Mouse (Mus musculus) lung, adult 18-20 months (tissue): Measurements from ENCODE around the gene Pyroxd2.

Source experiments
- DNase-seq, 2 experiments: peaks; one replicate each; pipeline ENCODE4 v3.0.0; 2022; ENCODE audit warnings: mixed read lengths in 2 of 2

Gene Pyroxd2

DNA sequence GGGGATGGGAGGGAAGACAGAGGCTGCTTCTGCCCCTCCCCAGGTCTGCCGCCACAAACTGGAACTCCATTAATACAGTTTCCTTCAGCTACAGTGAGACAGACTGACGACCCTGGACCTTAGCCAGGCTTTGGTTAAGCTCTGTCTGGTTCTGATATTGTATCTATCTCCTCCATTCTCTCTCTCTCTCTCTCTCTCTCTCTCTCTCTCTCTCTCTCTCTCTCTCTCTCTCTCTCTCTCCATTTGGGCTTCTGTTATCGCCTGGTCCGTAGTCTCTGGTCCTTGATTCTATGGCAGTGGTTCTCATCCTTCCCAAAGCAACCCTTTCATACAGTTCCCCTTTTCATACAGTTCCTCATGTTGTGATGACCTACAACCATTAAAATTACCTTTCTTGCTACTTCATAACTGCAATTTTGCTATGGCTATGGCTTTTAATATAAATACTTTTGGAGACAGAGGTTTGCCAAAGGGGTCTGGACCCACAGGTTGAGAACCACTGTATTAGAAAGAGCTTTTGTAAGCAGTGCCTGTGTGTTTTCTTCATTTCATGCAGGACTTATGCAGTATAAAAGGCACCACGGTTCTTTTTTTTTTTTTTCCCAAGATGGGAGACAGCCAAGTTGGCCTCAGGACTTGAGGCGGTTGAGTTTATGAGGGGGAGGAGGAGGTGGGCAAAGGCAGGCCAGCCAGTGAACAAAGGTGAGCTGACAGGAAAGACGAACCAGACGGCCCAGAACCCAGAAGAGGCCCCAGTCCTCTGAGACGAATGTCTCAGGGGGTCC, 7.3 kb downstream of the Pyroxd2 start:
- DNase-seq: no peak

DNA sequence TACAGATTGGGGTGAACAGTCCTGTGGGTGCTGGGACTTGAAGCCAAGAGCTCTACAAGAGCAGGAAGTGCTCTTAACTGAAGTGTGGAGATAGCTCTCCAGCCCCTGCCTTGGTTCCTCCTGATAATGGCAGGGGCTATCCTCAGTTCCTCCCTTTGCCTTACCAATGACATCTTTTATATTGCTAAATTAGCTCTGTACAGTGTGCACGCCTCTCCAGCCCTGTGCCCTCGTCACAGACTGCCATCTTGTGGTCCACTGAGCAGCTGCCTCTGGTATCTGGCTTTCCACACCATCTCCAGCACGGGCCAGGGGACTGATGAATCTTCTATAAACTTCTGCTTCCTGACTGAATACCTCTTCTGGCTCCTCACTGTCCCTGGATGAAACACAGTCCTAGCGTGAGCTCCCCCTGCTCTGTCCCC, 8.4 kb downstream of the Pyroxd2 start:
- peak; percentile 45 to 51 for DNase-seq

- DNase-seq: no peak
Measured at GRCm38 (mm10) chr19:42743261-42743660, 9.3 kb downstream of the Pyroxd2 start.

DNA sequence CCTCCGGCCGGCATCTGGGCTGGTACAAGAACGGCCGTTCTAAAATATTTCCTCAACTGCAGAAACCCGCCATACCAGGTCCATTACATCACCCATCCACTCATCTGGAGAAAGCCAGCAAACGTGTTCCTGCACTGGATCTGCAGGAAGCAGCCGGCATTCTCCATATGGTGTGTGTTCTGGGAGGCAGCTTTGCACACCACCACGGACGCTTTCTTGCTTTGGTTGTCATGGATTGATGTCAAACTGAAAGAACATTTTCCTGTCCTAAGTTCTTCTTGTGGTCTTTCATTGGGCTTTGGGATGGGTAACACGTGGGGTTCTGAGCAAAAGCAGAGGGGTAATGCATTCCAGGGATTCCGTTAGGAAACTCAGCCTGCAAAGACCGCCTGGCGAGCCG, 10.7 kb downstream of the Pyroxd2 start:
- no peak for DNase-seq

DNA sequence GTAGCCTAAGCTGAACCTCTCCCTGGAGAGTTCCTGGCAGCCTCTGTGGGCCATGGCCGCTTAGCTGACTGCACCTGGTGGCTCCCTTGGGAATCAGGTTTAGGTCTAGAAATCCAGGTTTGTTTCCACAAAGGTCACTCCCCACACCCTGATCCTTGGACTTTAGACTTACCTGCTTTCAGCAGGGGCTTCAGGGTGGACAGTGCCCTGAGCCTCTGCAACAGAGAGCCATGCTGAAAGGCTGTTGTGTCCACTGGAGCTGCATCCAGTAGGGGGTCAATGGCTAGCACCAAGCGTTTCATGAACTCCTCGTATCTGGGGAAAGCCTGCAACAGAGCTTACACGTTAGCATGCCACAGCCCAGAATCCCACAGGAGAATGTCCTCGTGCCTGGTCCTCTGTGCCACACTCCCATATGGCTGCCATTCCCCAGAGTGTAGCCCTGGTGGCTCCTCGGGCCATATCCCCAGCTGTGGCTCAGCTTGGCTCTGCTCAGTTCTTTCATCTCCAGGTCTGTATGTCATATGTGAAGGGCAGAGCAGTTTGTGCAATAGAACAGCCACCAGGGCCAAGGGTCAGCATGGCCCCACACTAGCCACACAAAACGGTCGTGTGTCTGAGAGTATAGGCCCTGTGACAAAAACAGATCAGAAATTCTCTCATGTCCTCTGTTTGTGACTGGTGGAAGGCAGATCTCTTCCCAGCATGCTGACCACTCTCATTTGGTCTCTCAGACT, 12.2 kb downstream of the Pyroxd2 start:
- DNase-seq: no peak

DNA sequence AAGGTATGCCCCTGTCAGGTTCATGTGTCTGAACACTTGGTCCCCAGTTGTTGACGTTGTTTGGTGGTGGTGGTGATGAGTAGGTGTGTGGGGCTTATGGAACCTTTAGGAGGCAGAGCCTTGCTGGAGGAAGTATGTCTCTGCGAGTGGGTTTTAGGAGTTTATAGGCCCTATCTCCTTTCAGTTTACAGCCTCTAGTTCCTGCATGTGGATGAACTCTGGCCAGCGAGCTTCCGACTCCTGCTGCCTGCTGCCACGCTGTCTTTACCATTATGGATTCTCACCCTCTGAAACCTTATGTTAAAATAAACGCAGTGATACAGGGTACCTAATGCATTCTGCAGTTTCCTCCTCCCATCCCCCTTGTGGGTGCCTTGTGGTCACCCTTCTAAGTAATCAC, 12.8 kb downstream of the Pyroxd2 start:
- DNase-seq: no peak

DNA sequence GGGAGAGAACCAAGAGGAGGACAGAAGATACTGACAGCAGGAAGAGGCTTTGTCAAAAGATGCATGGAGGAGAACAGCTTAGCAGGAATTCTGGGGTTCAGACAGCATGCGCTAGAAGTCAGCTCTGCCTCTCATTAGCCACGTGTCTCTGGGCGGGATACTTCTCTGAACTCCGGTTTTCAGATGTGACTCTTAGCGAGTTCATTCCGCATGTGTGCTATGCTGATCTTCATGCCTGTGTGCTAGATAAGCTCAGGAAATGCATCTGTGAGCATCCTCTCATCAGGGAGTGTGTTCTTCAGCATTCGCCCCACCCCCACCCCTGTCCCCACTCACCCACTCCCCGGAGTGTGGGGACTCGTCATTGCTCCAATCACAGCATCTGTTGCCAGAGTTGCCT, 14.8 kb downstream of the Pyroxd2 start:
- DNase-seq: no peak

DNA sequence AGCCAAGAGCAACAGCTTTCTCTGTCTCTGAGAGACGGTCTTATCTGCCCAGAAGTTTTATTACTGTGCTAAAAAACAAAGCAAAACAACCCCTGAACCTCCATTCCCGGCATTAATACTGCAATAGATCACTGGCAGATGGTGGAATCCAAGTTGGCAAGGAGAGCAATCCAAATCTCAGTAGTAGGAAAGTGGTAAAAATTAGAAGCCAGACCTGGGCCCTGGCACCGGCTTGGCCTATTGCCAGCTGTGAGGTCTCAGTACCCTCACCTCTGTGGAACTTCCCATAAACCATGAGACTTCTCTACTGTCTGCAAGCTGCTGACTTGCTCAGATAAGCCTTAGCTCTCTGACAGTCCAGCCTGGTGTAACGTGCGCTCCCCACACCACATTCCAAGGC, 17.6 kb downstream of the Pyroxd2 start:
- no peak for DNase-seq

GRCm38 (mm10) chr19:42727424-42727823, 25.2 kb downstream of the Pyroxd2 start:
- no peak for DNase-seq

DNA sequence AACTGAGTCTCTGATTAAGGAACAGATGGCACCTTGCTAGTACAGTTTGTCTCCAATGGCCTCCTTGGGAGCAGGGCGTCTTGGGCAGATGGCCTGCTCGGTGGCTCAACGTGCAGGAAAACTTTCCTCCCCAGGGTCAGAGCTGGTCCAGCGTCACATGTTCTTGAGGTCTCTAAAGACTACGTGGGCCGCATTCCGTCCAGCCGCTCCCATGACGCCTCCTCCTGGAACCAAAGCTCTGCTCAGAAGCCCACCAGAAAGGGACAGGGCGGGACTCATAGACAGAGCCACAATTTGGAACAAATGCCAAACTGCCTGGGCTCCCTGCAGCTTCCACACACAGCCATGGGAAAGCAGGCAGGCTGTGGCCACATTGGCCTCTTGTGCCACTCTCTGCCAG, 25.8 kb downstream of the Pyroxd2 start:
- DNase-seq: no peak

DNA sequence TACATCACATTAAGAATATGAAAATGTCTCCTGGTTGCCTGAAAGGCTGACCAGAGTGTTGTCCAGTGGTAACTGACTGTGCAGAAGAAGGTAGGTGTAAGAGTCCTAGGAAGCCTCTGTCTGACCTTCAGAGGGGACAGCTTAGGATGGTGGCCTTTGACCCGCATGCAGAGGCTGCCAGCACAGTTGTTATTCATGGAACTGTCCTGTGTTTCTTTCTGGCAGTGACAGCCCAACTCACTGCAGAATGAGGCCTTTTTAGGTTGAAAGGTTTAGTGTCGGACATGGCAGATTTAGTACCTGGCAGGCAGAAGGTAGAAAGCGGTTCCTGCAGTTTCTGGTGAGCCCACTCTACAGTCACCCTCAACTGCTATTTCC, 26.6 kb downstream of the Pyroxd2 start:
- no peak for DNase-seq

GRCm38 (mm10) chr19:42725056-42725972, 27.3 kb downstream of the Pyroxd2 start:
- no peak for DNase-seq

- DNase-seq: no peak
Measured at GRCm38 (mm10) chr19:42723302-42723701, 29.3 kb downstream of the Pyroxd2 start.

DNA sequence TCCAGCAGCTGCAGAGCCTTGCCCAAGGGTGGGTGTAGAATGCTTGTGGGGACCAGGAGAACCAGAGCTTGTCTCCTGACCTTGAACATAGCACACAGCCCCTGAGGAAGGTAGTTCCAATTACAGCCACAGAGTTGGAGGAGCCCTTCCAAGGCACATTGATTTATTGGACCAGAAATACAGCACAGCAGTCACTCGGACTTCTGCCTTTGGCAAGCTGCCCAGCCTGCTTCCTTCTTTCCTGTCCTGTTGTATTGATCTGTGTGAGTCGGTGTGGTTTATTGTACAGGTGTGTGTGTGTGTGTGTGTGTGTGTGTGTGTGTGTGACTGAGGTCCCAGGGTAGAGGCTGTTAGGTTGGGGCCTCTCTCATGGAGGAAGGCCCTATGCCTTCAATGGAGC, 30.1 kb downstream of the Pyroxd2 start:
- DNase-seq: no peak

DNA sequence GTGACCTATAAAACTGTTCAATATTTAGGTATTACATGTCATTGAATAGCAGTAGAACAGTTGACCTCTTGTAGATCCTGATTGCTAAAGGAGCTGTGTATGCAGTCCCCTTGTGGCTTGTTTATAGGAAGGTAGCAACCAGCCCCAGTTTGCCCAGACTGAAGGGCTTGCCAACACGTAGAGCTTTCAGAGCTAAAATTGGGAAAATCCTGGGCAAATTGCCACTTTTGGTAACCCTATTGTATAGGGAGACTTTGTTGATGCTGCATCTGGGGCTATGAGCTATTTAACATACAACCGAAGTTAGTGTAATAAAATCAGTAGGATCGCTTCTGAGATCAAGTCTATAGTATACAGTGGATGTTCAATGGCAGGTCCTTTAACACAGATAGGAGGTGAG, 34.5 kb downstream of the Pyroxd2 start:
- DNase-seq: no peak

DNA sequence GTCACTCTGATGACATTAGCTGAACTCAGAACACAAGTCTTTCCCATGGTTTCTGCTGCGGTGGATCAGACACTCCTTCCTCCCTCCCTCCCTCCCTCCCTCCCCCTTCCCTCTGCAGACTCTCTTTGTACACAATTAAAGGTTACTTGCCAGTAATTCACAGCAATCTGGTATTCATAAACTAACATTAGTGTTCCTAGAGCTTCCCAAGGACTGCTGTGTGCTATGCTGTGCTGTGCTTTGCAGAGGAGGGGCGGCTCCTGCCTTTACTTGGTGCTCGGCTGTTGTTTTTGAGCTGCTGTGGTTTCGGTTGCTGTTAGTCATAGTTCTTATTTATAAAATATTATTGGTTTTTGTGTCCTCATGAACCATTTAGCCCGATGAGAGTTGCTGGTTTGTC, 34.9 kb downstream of the Pyroxd2 start:
- no peak for DNase-seq

GRCm38 (mm10) chr19:42716507-42716906, 36.1 kb downstream of the Pyroxd2 start:
- DNase-seq: no peak

GRCm38 (mm10) chr19:42713770-42714169, 38.8 kb downstream of the Pyroxd2 start:
- peak; percentile 66 to 71 for DNase-seq

DNA sequence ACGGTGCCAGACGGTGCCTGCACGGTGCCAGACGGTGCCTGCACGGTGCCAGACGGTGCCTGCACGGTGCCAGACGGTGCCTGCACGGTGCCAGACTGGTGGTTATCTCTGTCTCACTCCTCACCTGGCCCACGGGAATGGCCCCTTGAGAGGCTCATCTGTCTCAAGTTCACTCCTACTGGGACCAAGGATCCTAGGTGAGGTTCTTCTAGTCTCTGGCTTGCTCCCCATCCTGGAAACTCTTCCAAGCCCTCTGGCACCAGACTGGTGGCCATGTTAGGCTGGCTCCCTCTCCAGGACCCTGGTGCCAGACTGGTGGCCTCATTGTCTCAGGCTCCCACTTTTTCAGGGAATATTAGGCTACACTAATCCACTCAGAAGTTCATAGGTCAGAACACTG, 53.1 kb downstream of the Pyroxd2 start:
- no peak for DNase-seq

DNA sequence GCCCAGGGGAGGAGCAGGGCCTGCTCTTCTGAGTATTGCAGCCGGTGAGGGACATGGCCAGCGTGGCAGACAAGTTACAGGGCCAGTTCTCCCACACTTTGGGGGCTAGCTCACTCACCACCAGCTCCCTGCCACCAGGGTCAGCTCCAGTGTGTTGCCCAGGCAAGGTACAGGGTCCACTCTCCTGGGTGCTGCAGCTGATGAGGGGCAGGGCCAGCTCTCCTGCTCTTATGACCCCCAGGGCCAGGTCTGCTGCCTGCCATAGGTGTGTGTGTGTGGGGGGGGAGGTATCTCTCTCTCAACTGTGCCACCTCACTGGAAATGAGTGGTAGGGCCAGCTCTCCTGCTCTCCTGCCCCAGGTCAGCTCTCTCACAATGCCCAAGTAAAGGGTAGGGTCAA, 54.0 kb downstream of the Pyroxd2 start:
- no peak for DNase-seq

GRCm38 (mm10) chr19:42697336-42697735, 55.2 kb downstream of the Pyroxd2 start:
- no peak for DNase-seq

DNA sequence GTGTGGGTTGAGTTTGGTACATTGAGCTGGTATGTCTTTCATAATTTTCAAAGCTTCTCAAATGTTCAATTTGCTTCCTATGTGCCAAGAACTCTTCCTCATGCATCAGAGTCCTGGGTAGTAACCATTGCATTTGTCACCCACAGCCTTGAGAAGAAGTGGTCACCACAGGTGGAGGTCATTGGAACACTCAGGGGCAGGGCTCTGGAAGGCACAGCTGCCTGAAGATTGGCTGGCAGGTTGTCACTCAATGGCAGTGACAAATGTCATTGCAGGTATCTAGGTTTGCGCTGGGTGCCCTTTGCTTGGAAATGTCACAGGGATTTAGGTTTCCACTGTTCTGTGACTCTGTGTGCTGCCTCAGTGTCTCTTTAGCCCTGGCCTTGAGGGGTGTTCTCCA, 62.3 kb downstream of the Pyroxd2 start:
- DNase-seq: no peak

DNA sequence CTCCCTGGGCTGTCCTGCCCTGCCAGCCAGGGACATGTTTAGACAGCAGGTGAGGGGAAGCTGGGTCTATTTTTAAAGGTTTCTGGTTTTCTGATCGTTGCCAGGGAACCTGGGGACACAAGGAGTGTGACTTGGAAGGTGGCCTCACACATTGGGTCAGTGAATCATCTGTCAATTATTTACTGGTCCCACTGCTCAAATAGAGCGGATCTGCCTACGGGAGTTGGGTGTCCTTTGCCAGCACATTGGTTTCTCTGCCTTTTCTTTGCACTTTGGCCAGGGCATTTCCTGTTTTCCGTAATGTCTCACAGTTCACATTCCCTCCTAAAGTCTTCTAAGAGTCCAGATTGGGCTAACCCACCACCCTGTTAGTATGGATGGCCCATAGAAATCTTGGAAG, 62.8 kb downstream of the Pyroxd2 start:
- no peak for DNase-seq
